Mouse (Mus musculus): ENCODE measurements around the gene Lao1.

DNA sequence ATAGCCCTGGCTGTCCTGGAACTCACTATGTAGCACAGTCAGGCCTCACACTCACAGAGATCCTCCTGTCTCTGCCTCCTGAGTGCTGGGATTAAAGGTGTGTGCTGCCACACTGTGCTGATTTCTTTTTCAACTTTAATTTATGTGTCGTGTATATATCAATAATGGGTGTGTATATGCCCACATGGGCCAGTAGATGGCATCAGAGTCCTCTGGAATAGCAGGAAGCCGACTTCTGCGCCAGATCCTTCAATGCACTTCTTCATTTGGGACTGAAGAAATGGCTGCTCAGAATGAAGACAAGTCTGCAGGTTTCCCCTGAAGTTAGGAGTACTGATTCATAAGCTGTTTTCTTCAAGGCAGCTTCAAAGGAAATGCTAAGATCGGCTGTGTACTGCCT is 30.4 kb downstream of the Lao1 start:
- peak; percentile 88 for TF ChIP-seq CTCF (conservative IDR thresholded peaks at IDR 0.05; ENCODE audit: low read length)
- no peak for TF ChIP-seq NANOG (IDR thresholded peaks at IDR 0.05; ENCODE audit: borderline replicate concordance, low read length)
- no peak for TF ChIP-seq POU5F1 (IDR thresholded peaks at IDR 0.05; ENCODE audit: borderline replicate concordance, low read length)

All from E14TG2a.4 (cell line).